Mouse (Mus musculus): ENCODE results near the gene Ambp. TPM values are rescaled to one million over a fixed set of nuclear protein-coding genes. Genes with fewer than 3 reads are reported as not detected.

Gene Ambp
- polyA plus RNA-seq, 1 experiment from 2014 or later, result 0.59 TPM

Other genes with a start within 250 kb of the Ambp start
- 30.2 and 32.7 TPM in 2 replicates for gene Zfp618, start 189.2 kb downstream of the Ambp start, polyA plus RNA-seq (2014; fragmentation: Nextera tagmentation; extraction: Ambion mirVana)
- 0.13 TPM in 1 of 2 replicates, not detected in the other for gene Kif12, start 17.3 kb upstream of the Ambp start, polyA plus RNA-seq (2014; fragmentation: Nextera tagmentation; extraction: Ambion mirVana)
- 1.2 and 3.1 TPM in 2 replicates for gene Col27a1, start 59.2 kb upstream of the Ambp start, polyA plus RNA-seq (2014; fragmentation: Nextera tagmentation; extraction: Ambion mirVana)
- gene Orm1, start 189.8 kb upstream of the Ambp start, polyA plus RNA-seq (2014; fragmentation: Nextera tagmentation; extraction: Ambion mirVana), result not detected in 2 replicates
- not detected in 2 replicates for gene Orm3, start 201.4 kb upstream of the Ambp start, polyA plus RNA-seq (2014; fragmentation: Nextera tagmentation; extraction: Ambion mirVana)
- gene Orm2, start 207.7 kb upstream of the Ambp start, polyA plus RNA-seq (2014; fragmentation: Nextera tagmentation; extraction: Ambion mirVana), result not detected in 2 replicates
- gene Akna, start 248.6 kb upstream of the Ambp start, polyA plus RNA-seq (2014; fragmentation: Nextera tagmentation; extraction: Ambion mirVana), result 2.5 and 3.8 TPM in 2 replicates

Measured in neural tube, embryonic 14.5 days (tissue).